Mouse (Mus musculus) brain, adult 10 weeks (tissue): ENCODE measurements around the gene Clrn3. TPM values are rescaled to one million over a fixed set of nuclear protein-coding genes. Genes with fewer than 3 reads are reported as not detected.

Source experiments
- polyA plus RNA-seq: library from polyadenylated mRNA; stranded (reverse); fragments of 350-450 nt; fragmentation: Illumina TruSeq; extraction: RNeasy Lipid Tissue Mini Kit (QIAGEN cat#74804); gene quantifications from one replicate; pipeline ENCODE4 v1.2.3, GENCODE M21; 2015; ENCODE audit warnings: low read depth, low replicate concordance

Clrn3 gene
- not detected for polyA plus RNA-seq

GRCm38 (mm10) chr7:135528515-135528914 lies at the start of gene Clrn3:
Gene Clrn3 (minus strand): TSS chr7:135528654.

GRCm38 (mm10) chr7:135537341-135537901 lies 9.0 kb upstream of the Clrn3 start, which contains the start of gene Ptpre:
Gene Ptpre (plus strand): TSS chr7:135537481.

Other genes with a start within 250 kb of the Clrn3 start
- not detected for gene Foxi2, start 118.3 kb downstream of the Clrn3 start, polyA plus RNA-seq
- 14.9 TPM for gene Ptpre, start 8.8 kb upstream of the Clrn3 start, polyA plus RNA-seq
- gene Mki67, start 187.7 kb upstream of the Clrn3 start, polyA plus RNA-seq = 0.33 TPM